Mouse (Mus musculus): ENCODE results near the gene She. TPM values are rescaled to one million over a fixed set of nuclear protein-coding genes. Genes with fewer than 3 reads are reported as not detected.
"Not testable (repeated sequence)": the region's sequence is repeated elsewhere in the genome, so short reads cannot be mapped to it uniquely, and the experiment has no call there.

She gene
- polyA plus RNA-seq, 1 experiment from 2014 or later, result not detected

- H3K79me2 ChIP-seq (ENCODE audit: inconsistent target); H3K36me3 ChIP-seq (ENCODE audit: inconsistent target); H3K4me3 ChIP-seq (ENCODE audit: inconsistent target): not testable (repeated sequence)
- WGBS (ENCODE audit: missing documents), result 97% methylated on average over 3 of the region's 3 CpGs
- peak overlapping the region; percentile 82 for H3K27ac ChIP-seq
Measured at GRCm38 (mm10) chr3:89863276-89863675, 32.1 kb downstream of the She start.

- Histone ChIP-seq H3K36me3 (ENCODE audit: inconsistent target) (no peaks in the 10 kb centered on the region), H3K79me2 (ENCODE audit: inconsistent target) (no peaks in the 10 kb centered on the region), H3K27ac (peak overlapping the region; percentile 82), H3K4me3 (ENCODE audit: inconsistent target) (no peak overlapping the region)
- WGBS (ENCODE audit: missing documents), result 33% methylated on average over 9 of the region's 9 CpGs
Measured at GRCm38 (mm10) chr3:89863716-89864509, 32.7 kb downstream of the She start.

GRCm38 (mm10) chr3:89865020-89865419 lies 33.9 kb downstream of the She start:
- Histone ChIP-seq H3K4me3 (ENCODE audit: inconsistent target) (no peak overlapping the region), H3K36me3 (ENCODE audit: inconsistent target) (peaks cover 5% of the 10 kb centered on the region; the same call in 1 of the 2 replicates), H3K27ac (peak overlapping the region; percentile 82; the same call in 1 of the 2 replicates), H3K79me2 (ENCODE audit: inconsistent target) (no peaks in the 10 kb centered on the region)
- WGBS (ENCODE audit: missing documents), result 45% methylated on average over 6 of the region's 6 CpGs

GRCm38 (mm10) chr3:89865764-89866163 lies 34.6 kb downstream of the She start:
- no peak overlapping the region for H3K4me3 ChIP-seq (ENCODE audit: inconsistent target)
- H3K27ac ChIP-seq, result no peak overlapping the region
- peaks cover 13% of the 10 kb centered on the region for H3K36me3 ChIP-seq (ENCODE audit: inconsistent target)
- H3K79me2 ChIP-seq (ENCODE audit: inconsistent target), result no peaks in the 10 kb centered on the region
- WGBS (ENCODE audit: missing documents), result 98% methylated on average over 4 of the region's 4 CpGs

GRCm38 (mm10) chr3:89867651-89868050 lies 36.5 kb downstream of the She start:
- 92% methylated on average over 2 of the region's 4 CpGs for WGBS (ENCODE audit: missing documents)
- H3K4me3 ChIP-seq (ENCODE audit: inconsistent target), result no peak overlapping the region
- H3K27ac ChIP-seq, result no peak overlapping the region
- H3K79me2 ChIP-seq (ENCODE audit: inconsistent target), result no peaks in the 10 kb centered on the region
- peaks cover 28% of the 10 kb centered on the region for H3K36me3 ChIP-seq (ENCODE audit: inconsistent target)

- no peak overlapping the region for H3K27ac ChIP-seq
- WGBS (ENCODE audit: missing documents), result 90% methylated on average over 7 of the region's 7 CpGs
- H3K79me2 ChIP-seq (ENCODE audit: inconsistent target), result no peaks in the 10 kb centered on the region
- H3K36me3 ChIP-seq (ENCODE audit: inconsistent target), result peaks cover 35% of the 10 kb centered on the region
- no peak overlapping the region for H3K4me3 ChIP-seq (ENCODE audit: inconsistent target)
Measured at GRCm38 (mm10) chr3:89868357-89868756, 37.2 kb downstream of the She start.

- Histone ChIP-seq H3K4me3 (ENCODE audit: inconsistent target) (no peak overlapping the region), H3K79me2 (ENCODE audit: inconsistent target) (no peaks in the 10 kb centered on the region), H3K27ac (no peak overlapping the region), H3K36me3 (ENCODE audit: inconsistent target) (peaks cover 41% of the 10 kb centered on the region)
- WGBS (ENCODE audit: missing documents), result 93% methylated on average over 9 of the region's 9 CpGs
Measured at GRCm38 (mm10) chr3:89868956-89869355, 37.8 kb downstream of the She start.

- 72% methylated on average over 9 of the region's 9 CpGs for WGBS (ENCODE audit: missing documents)
- H3K27ac ChIP-seq, result no peak overlapping the region
- H3K36me3 ChIP-seq (ENCODE audit: inconsistent target), result peaks cover 47% of the 10 kb centered on the region
- no peaks in the 10 kb centered on the region for H3K79me2 ChIP-seq (ENCODE audit: inconsistent target)
- no peak overlapping the region for H3K4me3 ChIP-seq (ENCODE audit: inconsistent target)
Measured at GRCm38 (mm10) chr3:89869556-89869955, 38.4 kb downstream of the She start.

GRCm38 (mm10) chr3:89870472-89871271 lies 39.5 kb downstream of the She start:
- H3K27ac ChIP-seq, result no peak overlapping the region
- no peak overlapping the region for H3K4me3 ChIP-seq (ENCODE audit: inconsistent target)
- WGBS (ENCODE audit: missing documents), result 83% methylated on average over 20 of the region's 22 CpGs
- no peaks in the 10 kb centered on the region for H3K79me2 ChIP-seq (ENCODE audit: inconsistent target)
- H3K36me3 ChIP-seq (ENCODE audit: inconsistent target), result peaks cover 58% of the 10 kb centered on the region

GRCm38 (mm10) chr3:89871339-89871914 lies 40.3 kb downstream of the She start:
- H3K27ac ChIP-seq, result no peak overlapping the region
- no peaks in the 10 kb centered on the region for H3K79me2 ChIP-seq (ENCODE audit: inconsistent target)
- no peak overlapping the region for H3K4me3 ChIP-seq (ENCODE audit: inconsistent target)
- WGBS (ENCODE audit: missing documents), result 62% methylated on average over 6 of the region's 8 CpGs
- peaks cover 63% of the 10 kb centered on the region for H3K36me3 ChIP-seq (ENCODE audit: inconsistent target)

- WGBS (ENCODE audit: missing documents), result 41% methylated on average over 7 of the region's 7 CpGs
- peaks cover 71% of the 10 kb centered on the region for H3K36me3 ChIP-seq (ENCODE audit: inconsistent target)
- no peak overlapping the region for H3K4me3 ChIP-seq (ENCODE audit: inconsistent target)
- H3K79me2 ChIP-seq (ENCODE audit: inconsistent target), result no peaks in the 10 kb centered on the region
- no peak overlapping the region for H3K27ac ChIP-seq
Measured at GRCm38 (mm10) chr3:89872209-89872608, 41.0 kb downstream of the She start.

- Histone ChIP-seq H3K36me3 (ENCODE audit: inconsistent target) (peaks cover 75% of the 10 kb centered on the region), H3K79me2 (ENCODE audit: inconsistent target) (no peaks in the 10 kb centered on the region), H3K27ac (no peak overlapping the region), H3K4me3 (ENCODE audit: inconsistent target) (no peak overlapping the region)
- WGBS (ENCODE audit: missing documents), result 85% methylated on average over 6 of the region's 6 CpGs
Measured at GRCm38 (mm10) chr3:89872684-89873083, 41.5 kb downstream of the She start.

- Histone ChIP-seq H3K79me2 (ENCODE audit: inconsistent target) (no peaks in the 10 kb centered on the region), H3K36me3 (ENCODE audit: inconsistent target) (peaks cover 89% of the 10 kb centered on the region), H3K4me3 (ENCODE audit: inconsistent target) (no peak overlapping the region), H3K27ac (no peak overlapping the region)
- 97% methylated on average over 5 of the region's 5 CpGs for WGBS (ENCODE audit: missing documents)
Measured at GRCm38 (mm10) chr3:89874076-89874475, 42.9 kb downstream of the She start.

- Histone ChIP-seq H3K4me3 (ENCODE audit: inconsistent target) (no peak overlapping the region), H3K36me3 (ENCODE audit: inconsistent target) (peaks cover 88% of the 10 kb centered on the region), H3K27ac (no peak overlapping the region), H3K79me2 (ENCODE audit: inconsistent target) (no peaks in the 10 kb centered on the region)
- 94% methylated on average over 9 of the region's 9 CpGs for WGBS (ENCODE audit: missing documents)
Measured at GRCm38 (mm10) chr3:89875021-89875420, 43.9 kb downstream of the She start.

GRCm38 (mm10) chr3:89875781-89876180 lies 44.6 kb downstream of the She start:
- H3K79me2 ChIP-seq (ENCODE audit: inconsistent target), result no peaks in the 10 kb centered on the region
- H3K4me3 ChIP-seq (ENCODE audit: inconsistent target), result no peak overlapping the region
- 95% methylated on average over 8 of the region's 8 CpGs for WGBS (ENCODE audit: missing documents)
- H3K27ac ChIP-seq, result no peak overlapping the region
- peaks cover 87% of the 10 kb centered on the region for H3K36me3 ChIP-seq (ENCODE audit: inconsistent target)
